Mouse (Mus musculus): ENCODE measurements around the gene Tmem110.

Tmem110 gene

DNA sequence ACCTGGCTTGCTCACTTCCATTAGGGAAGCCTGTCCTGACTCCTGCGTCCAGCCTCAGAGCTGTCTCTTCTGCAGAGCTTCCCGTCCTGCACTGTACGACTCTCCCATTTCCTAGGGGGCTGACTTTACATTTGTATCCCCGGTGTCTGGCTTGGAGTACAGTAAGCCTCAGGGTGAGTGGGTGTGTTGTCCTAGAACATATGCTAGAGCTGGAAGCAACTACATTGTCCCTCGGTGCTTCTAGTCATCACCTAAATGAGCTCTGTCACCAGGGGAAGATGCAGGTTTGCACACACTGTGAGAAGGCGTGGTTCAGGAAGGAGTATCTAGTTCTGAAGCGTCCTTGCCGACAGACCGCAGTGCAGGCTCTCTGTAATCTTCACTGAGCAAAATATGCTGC lies 37.0 kb downstream of the Tmem110 start:
- no peak for DNase-seq (ENCODE audit: low spot score in 2 of 2)

- no peak for DNase-seq (ENCODE audit: low spot score in 2 of 2)
Measured at GRCm38 (mm10) chr14:30865311-30865710, 39.9 kb downstream of the Tmem110 start.

DNA sequence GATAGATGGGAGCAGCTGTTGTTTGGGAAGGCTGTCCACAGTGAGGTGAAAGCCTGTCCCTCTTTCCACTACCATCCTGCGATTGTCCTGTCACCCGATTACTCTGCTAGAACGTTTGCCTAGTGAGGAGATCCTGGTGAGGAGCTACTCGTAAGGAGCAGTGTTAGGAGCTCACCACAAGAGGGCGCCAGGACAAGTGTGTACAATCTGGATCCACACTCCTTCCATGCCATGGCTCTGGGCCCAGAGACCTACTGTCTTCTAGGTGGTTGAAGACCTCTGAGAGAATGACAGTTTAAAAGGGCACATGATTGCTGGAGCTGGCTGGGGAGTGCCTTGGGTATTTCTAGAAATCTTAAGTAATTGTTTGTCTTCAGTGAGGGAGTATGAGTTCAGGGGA lies 41.7 kb downstream of the Tmem110 start:
- peak; percentile 71 to 74 for DNase-seq (ENCODE audit: low spot score in 2 of 2)

GRCm38 (mm10) chr14:30868826-30869225 lies 43.4 kb downstream of the Tmem110 start:
- no peak for DNase-seq (ENCODE audit: low spot score in 2 of 2)

GRCm38 (mm10) chr14:30869391-30869801 lies 44.0 kb downstream of the Tmem110 start:
- no peak for DNase-seq (ENCODE audit: low spot score in 2 of 2)

DNA sequence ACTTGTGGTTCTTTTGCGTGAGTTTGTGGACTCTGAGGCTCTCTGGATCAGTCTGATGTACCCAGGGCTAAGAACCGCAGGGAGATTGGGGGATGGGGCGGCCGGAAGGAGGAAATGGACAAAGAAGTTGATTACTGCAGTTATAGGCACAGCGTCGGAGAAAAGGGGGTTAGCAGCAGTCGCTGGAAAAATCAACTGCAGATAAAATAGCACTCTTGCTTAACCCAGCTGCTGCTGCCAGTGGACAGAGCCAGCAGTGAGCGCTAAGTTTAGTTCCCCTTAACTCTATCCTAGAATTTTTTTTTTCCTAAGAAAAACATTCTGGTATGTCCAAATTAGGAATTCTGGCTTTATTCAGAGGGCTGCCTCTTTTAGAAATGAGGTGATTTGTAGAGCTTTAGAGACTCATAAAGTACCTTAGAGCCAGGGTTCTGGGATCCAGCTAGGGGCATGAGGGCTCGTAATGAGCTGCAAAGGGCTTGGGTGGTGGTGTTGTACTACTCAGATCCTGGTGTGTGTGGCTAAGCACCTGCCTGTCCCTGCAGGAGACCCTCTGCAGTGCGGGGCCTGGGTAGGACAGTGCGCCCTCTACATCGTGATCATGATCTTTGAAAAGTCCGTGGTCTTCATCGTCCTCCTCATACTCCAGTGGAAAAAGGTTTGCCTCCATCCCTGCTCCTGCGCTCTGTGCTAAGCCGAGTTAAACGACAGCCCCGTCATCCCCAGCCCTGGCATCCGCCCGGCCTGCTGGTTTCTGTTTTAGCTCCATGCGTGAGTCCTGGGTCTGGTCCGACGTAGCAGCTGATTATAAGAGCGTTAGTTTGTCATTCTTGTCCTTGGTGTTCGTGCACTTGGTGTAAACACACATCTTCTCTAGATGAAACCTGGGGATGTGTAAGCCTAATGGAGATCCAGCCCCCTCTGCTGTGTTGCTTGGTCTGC lies 45.1 kb downstream of the Tmem110 start:
- DNase-seq (ENCODE audit: low spot score in 2 of 2), result peak in 1 of 2 experiments; percentile 40

GRCm38 (mm10) chr14:30874095-30874700 lies 48.8 kb downstream of the Tmem110 start:
- no peak for DNase-seq (ENCODE audit: low spot score in 2 of 2)

DNA sequence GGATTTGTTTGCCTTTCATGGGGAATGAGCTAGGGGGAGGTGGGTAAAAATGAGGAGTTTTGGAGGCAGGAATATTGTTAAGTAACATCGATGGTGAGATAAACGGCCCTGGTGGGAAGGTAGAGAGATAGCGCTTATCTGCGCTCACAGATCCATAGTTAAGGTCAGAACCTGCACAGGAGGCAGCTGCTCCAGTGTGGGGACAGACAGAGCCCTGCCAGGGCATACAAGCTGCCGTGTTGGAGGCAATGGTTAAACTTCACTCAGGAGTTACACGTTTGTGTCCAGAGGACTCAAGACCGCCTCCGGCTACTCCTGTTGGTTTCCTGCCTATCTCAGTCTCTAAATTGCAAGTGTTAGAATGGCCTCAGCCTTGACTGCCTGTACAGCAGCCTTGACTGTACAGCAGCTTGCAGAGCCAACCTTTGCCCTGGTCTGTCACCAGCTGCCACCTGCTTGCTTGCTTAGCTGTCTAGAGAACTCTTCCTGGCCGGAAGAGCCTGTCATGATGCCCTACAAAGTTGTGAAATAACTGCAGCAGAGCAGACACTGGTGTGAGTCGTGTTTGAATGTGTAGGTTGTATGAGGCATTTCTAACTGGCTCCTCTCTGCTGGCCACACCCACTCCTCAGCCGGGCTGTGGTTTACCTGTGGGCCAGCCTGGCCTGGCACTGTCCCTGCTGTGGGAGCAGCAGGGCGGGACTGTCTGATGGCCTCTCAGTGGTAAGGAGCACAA lies 49.9 kb downstream of the Tmem110 start:
- no peak for DNase-seq (ENCODE audit: low spot score in 2 of 2)

DNA sequence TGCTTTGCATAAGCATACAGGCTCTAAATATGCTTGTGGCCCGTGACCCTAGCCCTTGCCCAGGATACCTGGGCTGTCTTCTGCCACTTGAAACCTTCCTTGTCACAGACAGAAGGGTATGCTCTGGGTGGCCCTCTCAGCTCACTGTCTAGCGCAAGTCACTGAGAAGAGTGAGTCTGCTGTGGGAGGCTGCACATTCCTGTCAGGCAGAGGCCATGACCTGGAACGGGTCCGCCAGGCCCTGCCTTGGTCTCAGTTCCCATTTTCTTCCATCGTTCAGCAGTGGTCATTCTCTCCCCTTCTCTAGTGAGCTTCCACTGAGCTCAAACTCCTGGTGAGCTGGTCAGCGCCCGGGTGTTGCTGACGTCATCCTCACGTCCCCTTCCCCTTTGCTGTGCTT lies 50.6 kb downstream of the Tmem110 start:
- no peak for DNase-seq (ENCODE audit: low spot score in 2 of 2)

DNA sequence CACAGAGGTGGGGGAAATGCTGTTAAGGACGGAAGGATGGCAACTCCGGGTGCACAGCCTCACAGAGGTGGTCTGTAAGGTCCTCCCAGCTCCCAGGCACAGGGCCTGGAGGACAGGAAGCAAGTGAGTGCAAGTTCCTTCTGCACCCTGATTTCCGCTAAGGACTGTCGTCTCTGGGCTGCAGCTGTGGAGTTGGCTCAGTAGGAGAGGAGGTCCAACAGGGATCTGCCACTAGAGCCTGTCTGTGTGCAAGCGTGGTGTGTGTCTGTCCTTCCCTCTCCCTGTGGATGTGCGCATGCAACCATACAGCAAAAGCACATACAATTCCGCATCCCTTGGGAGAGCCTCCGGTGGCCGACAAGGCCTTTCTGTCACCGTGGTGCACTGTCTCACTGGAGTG lies 51.1 kb downstream of the Tmem110 start:
- no peak for DNase-seq (ENCODE audit: low spot score in 2 of 2)

GRCm38 (mm10) chr14:30877827-30878226 lies 52.4 kb downstream of the Tmem110 start:
- no peak for DNase-seq (ENCODE audit: low spot score in 2 of 2)

- peak; percentile 42 to 50 for DNase-seq (ENCODE audit: low spot score in 2 of 2)
Measured at GRCm38 (mm10) chr14:30878958-30879571, 53.7 kb downstream of the Tmem110 start, which contains the start of gene Mustn1. Mustn1 (plus strand) TSS chr14:30879200.

DNA sequence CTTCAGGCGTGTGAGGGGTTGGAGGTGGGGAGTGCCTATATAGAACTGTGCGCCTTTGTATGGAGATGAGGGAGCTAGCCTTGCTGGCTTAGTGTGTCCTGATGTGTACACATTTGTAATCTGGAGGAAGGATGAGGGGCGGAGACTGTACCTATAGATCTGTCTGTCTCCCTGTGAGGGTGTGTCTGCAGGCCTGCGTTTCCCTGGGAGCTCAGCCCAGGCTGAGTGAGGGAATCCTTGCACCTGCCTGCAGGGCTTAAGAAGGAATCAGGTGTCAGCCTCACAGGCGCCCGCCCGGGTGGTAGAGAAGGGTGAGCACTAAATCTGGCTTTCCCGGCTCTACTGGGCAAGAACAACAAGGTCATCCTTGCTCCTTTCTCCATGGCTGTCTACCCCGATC lies 54.4 kb downstream of the Tmem110 start:
- no peak for DNase-seq (ENCODE audit: low spot score in 2 of 2)

DNA sequence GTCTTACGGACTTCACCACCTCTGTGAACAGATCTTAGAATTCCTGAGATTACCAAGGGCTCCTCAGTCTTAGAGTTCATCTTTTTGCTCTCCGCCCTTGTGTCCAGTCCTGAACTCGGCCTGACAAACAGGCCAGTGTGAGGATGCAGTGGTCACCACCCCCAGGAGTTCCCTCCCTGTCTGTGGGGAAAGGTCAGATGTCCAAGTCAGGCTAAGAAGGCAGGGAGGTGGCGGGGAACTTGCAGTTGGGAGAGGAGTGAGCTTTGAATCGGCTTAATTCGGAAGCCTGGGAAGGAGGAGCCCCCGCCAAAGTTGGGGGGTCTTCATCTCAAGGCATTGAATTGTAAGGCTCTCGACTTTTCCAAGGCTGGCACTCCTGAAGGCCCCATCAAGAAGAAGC lies 54.9 kb downstream of the Tmem110 start:
- DNase-seq (ENCODE audit: low spot score in 2 of 2), result no peak

GRCm38 (mm10) chr14:30880811-30881717 lies 55.7 kb downstream of the Tmem110 start:
- peak in 1 of 2 experiments; percentile 68 for DNase-seq (ENCODE audit: low spot score in 2 of 2)

DNA sequence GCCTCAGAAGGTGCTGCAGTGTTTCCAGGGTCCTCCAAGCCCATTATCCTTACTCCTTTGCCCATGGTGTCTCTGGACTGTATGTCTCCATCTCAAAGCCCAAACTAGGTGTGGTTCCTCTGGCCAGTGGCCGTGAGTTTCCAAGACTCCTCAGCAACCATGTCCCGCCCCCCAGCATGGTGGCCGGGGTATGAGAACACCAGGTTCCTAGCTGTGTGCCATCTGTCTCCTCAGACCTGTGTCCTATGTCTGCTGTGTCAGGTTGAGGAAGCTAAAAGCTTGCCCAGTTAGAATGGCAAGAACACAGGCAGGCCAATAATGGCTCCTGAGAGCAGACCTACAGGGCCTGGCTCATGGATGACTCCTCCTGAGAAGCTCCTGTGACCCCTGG lies 56.3 kb downstream of the Tmem110 start:
- DNase-seq (ENCODE audit: low spot score in 2 of 2), result no peak

DNA sequence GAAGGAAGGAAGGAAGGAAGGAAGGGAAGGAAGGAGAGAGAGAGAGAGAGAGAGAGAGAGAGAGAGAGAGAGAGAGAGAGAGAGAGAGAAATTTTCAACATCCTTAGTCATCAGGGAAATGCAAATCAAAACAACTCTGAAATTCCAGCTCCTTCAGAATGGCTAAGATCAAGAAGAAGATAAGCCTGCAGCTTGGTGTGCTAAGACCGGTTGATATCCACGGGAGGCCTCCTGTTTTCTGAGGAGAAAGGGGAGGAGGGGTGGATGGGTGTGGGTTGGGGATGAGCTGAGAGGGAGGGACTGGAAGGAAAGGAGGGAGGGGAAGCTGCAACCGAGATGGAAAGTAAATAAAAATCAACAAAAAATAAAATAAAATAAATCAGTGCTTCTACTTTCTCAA lies 59.9 kb downstream of the Tmem110 start:
- no peak for DNase-seq (ENCODE audit: low spot score in 2 of 2)

- DNase-seq (ENCODE audit: low spot score in 2 of 2), result no peak
Measured at GRCm38 (mm10) chr14:30886204-30886603, 60.8 kb downstream of the Tmem110 start, which contains the start of gene Itih4. Itih4 (plus strand) TSS chr14:30886476.

DNA sequence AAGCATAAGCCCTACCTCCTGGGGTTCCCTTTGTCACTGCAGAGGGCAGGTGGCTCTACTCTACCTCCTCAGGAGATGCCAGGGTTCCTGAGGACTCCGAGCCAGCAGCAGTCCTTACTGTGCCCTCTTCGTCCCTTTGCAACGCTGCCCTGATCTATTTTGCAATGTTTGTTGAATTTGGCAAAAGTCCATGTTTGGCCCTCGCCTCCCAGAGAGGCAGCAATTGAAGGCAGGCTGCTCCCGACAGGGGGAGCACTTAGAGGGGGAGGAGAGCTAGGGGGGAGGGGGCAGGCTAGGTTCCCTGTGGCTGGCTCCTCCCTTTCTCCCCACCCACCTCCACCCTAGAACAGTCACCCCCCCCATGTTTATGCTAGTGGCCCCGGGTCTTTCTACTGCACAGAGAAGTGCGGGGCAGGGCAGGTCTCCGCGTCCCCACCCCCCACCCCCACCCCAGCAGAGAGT lies 62.9 kb downstream of the Tmem110 start:
- no peak for DNase-seq (ENCODE audit: low spot score in 2 of 2)

DNA sequence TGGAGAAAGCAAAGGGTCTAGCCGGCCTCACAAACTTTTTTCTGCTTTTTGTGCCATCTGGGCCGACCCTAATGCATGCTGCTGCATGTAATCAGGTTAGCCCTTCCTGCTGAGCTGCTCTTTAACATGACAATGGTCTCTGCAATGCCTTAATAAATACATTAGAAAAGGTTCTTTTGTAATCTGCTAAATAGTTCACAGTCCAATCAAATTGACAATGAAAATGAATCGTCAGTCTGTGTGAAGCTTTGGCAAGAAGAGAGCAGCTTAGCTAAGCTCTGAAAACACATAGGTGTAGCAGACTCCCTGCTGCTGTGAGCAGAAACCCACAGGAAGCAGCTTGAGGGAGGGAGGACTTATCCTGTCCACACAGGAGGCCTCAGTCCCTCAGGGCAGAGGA lies 74.6 kb downstream of the Tmem110 start:
- no peak for DNase-seq (ENCODE audit: low spot score in 2 of 2)

DNA sequence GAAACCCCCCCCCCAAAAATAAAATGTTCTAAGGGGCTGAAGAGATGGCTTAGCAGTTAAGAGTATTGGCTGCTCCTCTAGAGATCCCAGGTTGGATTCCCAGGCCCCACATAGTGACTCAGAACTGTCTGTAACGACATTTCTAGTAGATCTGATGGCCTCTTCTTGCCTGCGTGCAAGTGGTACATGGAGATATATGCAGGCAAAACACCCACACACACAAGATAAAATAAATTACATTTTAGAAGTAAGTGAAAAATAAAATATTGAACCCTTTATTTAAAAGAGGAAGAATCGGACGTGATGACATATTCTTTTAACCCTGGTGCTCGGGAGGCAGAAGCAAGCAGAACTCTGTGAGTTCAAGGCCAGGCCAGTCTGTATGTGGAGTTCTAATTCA lies 77.2 kb downstream of the Tmem110 start:
- no peak for DNase-seq (ENCODE audit: low spot score in 2 of 2)
